Mouse (Mus musculus) lung, postnatal 0 days (tissue): Measurements from ENCODE around the gene Baiap2l1. TPM values are rescaled to one million over a fixed set of nuclear protein-coding genes. Genes with fewer than 3 reads are reported as not detected.

Source experiments
- ATAC-seq: fragments of 200-750 bp; cut with Nextera tagmentation; 2 replicates; pipeline ENCODE4 v1.8.0; 2017; ENCODE audit warnings: moderate library complexity
- DNase-seq: peaks from one replicate; pipeline ENCODE4 v3.0.0-alpha.2; 2016; ENCODE audit warnings: low spot score
- H3K27ac ChIP-seq: fragments of 300-500 bp; sonication (generic); 2 replicates; pipeline ENCODE4 v1.5.1; 2014; ENCODE audit warnings: antibody characterized with exemption, mild to moderate bottlenecking, low read length, mixed read lengths
- H3K27me3 ChIP-seq: fragments of 300-500 bp; sonication (generic); replicated peaks from 2 replicates; pipeline ENCODE4 v1.6.1; 2014; ENCODE audit warnings: low read length, mixed read lengths; ENCODE audit not compliant: insufficient read depth
- H3K36me3 ChIP-seq: fragments of 300-500 bp; sonication (generic); 2 replicates; pipeline ENCODE4 v1.6.1; 2014; ENCODE audit warnings: low read length, mixed read lengths; ENCODE audit not compliant: insufficient read depth
- H3K4me1 ChIP-seq: fragments of 300-500 bp; sonication (generic); 2 replicates; pipeline ENCODE4 v1.6.1; 2014; ENCODE audit warnings: antibody characterized with exemption, low read depth, low read length, mixed read lengths; ENCODE audit not compliant: insufficient read depth
- H3K4me2 ChIP-seq: fragments of 300-500 bp; sonication (generic); replicated peaks from 2 replicates; pipeline ENCODE4 v1.6.1; 2014; ENCODE audit warnings: low read depth, mild to moderate bottlenecking, low read length, moderate library complexity, mixed read lengths
- H3K4me3 ChIP-seq: fragments of 300-500 bp; sonication (generic); 2 replicates; pipeline ENCODE4 v1.5.1; 2014; ENCODE audit warnings: low read depth, low read length
- H3K9ac ChIP-seq: fragments of 300-500 bp; sonication (generic); replicated peaks from 2 replicates; pipeline ENCODE4 v1.6.1; 2014; ENCODE audit warnings: low read depth, mild to moderate bottlenecking
- H3K9me3 ChIP-seq: fragments of 300-500 bp; sonication (generic); 2 replicates; pipeline ENCODE4 v1.6.1; 2016; ENCODE audit warnings: low read length, mixed read lengths
- CTCF ChIP-seq: IDR thresholded peaks from 2 replicates; pipeline ENCODE4 v1.5.1; 2016; ENCODE audit warnings: antibody characterized with exemption, mild to moderate bottlenecking
- EP300 ChIP-seq: IDR thresholded peaks from 2 replicates; pipeline ENCODE4 v1.6.1; 2016; ENCODE audit warnings: antibody characterized with exemption, mild to moderate bottlenecking, control low read depth
- WGBS: fragments of 180-500 bp; shearing (Covaris S2); extraction: QIAGEN DNeasy Blood & Tissue Kit; methylation state at CpG from one replicate; pipeline ENCODE4 v1.1.7; 2014; 5-methylcytosine and 5-hydroxymethylcytosine counted together
- polyA plus RNA-seq: library from polyadenylated mRNA; unstranded; fragments of >200 nt; fragmentation: Nextera tagmentation; extraction: Ambion mirVana; gene quantifications from 2 replicates; pipeline ENCODE4 v1.2.1, GENCODE M21; 2015

Baiap2l1 gene
- polyA plus RNA-seq, 1 experiment from 2014 or later, result 18.3 TPM

DNA sequence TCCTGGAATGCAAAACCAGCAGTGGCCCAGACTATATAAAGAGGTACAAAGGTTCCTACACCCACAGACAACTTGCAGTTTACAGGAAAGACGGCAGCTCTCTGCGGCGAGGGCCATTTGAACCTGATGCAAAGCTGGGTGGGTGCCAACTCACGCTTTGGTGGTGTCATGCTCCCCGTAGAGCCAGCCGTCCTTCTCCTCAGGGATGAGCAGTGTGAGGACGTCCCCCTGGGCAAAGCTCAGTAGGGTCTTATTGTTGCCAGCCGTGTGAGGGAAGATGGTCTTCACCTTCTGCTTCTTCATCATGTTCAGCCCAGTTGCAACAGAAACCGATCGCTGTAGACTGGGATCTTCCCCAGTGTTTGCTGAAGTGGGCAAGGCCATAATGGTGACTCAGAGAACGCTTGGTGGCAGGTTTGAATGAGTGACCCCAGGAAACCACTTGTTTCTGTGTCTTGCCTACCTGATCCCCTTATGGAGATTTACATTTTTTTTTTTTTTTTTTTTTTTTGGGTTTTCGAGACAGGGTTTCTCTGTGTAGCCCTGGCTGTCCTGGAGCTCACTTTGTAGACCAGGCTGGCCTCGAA, 79.4 kb downstream of the Baiap2l1 start:
- H3K9me3 ChIP-seq, result no peaks in the 10 kb centered on the region
- H3K36me3 ChIP-seq, result peaks cover 5% of the 10 kb centered on the region; the same call in 1 of the 2 replicates
- H3K27ac ChIP-seq, result no peak overlapping the region
- H3K4me3 ChIP-seq, result no peak overlapping the region
- TF ChIP-seq CTCF (no peak), EP300 (no peak)
- ATAC-seq (no peak), DNase-seq (no peak)
- 76% methylated on average over 11 of the region's 13 CpGs for WGBS
- no peaks in the 10 kb centered on the region for H3K4me1 ChIP-seq
- H3K27me3 ChIP-seq, result no peaks in the 10 kb centered on the region
- H3K9ac ChIP-seq, result no peak overlapping the region
- no peak overlapping the region for H3K4me2 ChIP-seq

DNA sequence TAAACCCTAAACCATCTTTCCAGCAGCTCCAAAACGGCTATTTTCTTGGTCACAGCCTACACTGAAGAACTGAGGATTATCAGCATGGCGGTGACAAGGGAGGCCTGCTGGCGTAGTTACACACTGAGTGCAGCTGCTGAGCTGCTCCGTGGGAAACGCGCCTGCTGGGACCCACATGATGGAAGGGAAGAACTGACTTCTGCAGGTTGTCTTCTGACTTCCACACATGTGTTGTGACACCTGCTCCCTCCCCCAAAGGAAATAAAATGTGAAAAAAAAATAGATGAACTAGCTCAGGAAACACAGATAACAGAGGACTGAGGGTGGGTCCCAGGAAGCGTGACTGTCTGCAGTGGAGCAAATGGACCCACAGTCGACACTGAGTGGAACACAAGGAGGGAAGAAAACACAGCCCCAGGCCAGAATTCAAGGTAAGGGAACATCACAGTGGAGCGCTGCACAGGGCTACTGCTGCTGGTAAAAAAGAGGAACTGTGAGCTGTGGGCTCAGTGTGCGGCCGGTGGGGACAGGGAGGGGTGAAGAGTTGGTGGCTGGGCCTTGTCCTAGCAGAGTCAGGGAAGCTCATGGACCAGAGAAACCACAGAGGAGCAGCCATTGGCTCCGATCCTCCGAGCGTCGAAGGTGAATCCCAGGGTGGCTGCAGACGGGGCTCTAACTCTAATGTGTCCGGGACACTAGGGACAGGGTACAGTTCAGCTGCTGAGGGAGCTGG, 80.8 kb downstream of the Baiap2l1 start:
- Histone ChIP-seq H3K36me3 (peaks cover 5% of the 10 kb centered on the region; the same call in 1 of the 2 replicates), H3K27ac (no peak overlapping the region), H3K4me1 (no peaks in the 10 kb centered on the region), H3K27me3 (no peaks in the 10 kb centered on the region), H3K9ac (no peak overlapping the region), H3K4me3 (no peak overlapping the region), H3K9me3 (no peaks in the 10 kb centered on the region), H3K4me2 (no peak overlapping the region)
- ATAC-seq (no peak), DNase-seq (no peak)
- WGBS, result 83% methylated on average over 17 of the region's 17 CpGs
- TF ChIP-seq CTCF (no peak), EP300 (no peak)

DNA sequence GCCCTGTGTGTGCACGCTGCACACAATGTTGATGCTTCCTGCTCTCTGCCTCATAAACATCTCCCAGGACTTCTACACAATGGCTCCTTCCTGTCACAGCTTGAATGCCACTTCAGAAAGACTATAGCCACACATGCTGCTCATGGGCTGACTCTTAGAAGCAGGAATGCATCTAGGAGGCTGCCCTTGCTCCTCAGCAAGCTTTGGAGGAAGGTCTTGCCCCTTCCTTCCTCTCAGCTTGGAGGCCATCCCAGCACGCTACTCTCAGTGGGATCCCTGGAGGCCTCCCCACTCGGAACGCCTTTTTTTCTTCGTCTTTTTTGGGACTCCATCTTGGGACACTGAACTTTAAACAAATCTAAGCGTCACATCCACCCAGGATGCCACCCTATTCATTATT, 83.0 kb downstream of the Baiap2l1 start:
- Histone ChIP-seq H3K4me1 (no peaks in the 10 kb centered on the region), H3K27ac (peak overlapping the region; percentile 28; the same call in 1 of the 2 replicates), H3K9ac (no peak overlapping the region), H3K27me3 (no peaks in the 10 kb centered on the region), H3K4me3 (no peak overlapping the region), H3K9me3 (no peaks in the 10 kb centered on the region), H3K36me3 (peaks cover 5% of the 10 kb centered on the region; the same call in 1 of the 2 replicates), H3K4me2 (no peak overlapping the region)
- ATAC-seq, result peak; percentile 69
- TF ChIP-seq EP300, result peak; percentile 52; the same call in 1 of the 2 replicates
- no peak for TF ChIP-seq CTCF
- 44% methylated on average over 6 of the region's 6 CpGs for WGBS
- DNase-seq, result peak; percentile 37

DNA sequence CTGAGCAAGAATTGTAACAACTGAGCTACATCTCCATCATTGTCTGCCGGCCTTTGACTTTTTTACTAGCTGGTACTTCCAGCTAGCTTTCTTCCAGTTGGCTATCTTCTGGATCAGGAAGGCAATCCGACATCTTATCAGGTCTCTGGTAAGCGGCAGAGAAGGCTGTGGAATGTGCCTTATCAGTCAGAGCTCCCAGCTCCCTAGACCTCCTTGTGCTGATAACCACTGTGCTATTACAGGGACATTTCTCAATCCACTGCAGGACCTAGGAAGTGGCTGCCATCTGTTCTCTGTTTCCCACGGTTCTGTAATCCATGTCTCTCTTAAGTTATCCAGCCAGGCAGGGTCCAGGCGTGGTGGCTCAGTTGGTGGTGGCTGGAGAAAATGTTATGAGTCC, 86.1 kb downstream of the Baiap2l1 start:
- ATAC-seq, result no peak
- DNase-seq, result peak; percentile 41
- Histone ChIP-seq H3K4me1 (no peaks in the 10 kb centered on the region), H3K4me3 (no peak overlapping the region), H3K27me3 (no peaks in the 10 kb centered on the region), H3K9me3 (no peaks in the 10 kb centered on the region), H3K9ac (no peak overlapping the region), H3K4me2 (no peak overlapping the region), H3K27ac (no peak overlapping the region), H3K36me3 (peaks cover 3% of the 10 kb centered on the region; the same call in 1 of the 2 replicates)
- 25% methylated on average over 5 of the region's 5 CpGs for WGBS
- no peak for TF ChIP-seq EP300
- TF ChIP-seq CTCF, result no peak

DNA sequence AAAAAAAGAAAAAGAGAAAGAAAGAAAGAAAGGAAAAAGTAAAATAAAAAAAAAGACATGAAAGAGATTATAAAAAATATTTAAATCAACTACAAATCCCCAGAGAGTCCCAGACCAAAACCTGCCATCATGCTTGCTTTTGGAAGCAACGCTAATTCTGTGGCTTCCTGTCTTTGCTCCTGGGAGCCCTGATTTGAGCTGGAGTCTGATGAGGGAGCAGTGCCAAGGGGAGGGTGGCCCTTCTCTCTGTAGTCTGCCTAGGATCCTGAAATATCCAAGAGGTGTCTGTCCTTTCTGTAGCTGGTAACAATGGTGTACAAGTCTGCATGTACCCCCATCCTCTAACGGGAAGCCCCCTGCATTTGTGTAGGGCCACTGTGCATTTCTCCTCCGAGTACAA, 86.8 kb downstream of the Baiap2l1 start:
- no peaks in the 10 kb centered on the region for H3K27me3 ChIP-seq
- DNase-seq, result no peak
- H3K4me3 ChIP-seq, result no peak overlapping the region
- no peak overlapping the region for H3K4me2 ChIP-seq
- no peak overlapping the region for H3K27ac ChIP-seq
- no peak overlapping the region for H3K9ac ChIP-seq
- no peaks in the 10 kb centered on the region for H3K4me1 ChIP-seq
- 63% methylated on average over 3 of the region's 3 CpGs for WGBS
- ATAC-seq, result no peak
- H3K9me3 ChIP-seq, result no peaks in the 10 kb centered on the region
- TF ChIP-seq EP300 (no peak), CTCF (no peak)
- peaks cover 9% of the 10 kb centered on the region; the same call in 1 of the 2 replicates for H3K36me3 ChIP-seq

DNA sequence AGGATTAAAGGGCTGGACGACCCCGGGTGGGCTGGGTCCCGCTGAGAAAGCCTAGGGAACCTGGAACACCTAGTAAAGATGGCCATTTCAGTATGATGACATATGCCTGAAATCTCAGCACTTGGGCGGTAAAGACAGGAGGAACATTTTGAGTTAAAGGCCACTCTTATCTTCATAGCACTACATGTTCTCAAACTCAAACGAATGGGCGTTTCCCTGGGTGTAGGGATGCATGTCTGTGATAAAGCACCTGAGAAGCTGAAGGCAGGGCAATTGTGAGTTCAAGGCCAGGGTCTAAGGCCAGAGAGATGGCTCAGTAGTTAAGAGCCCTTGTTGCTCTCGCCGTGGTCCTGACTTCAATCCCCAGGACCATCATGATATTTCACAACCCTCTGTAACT, 87.5 kb downstream of the Baiap2l1 start:
- no peak overlapping the region for H3K4me3 ChIP-seq
- H3K27ac ChIP-seq, result no peak overlapping the region
- ATAC-seq (no peak), DNase-seq (no peak)
- no peak overlapping the region for H3K9ac ChIP-seq
- TF ChIP-seq CTCF (no peak), EP300 (no peak)
- H3K9me3 ChIP-seq, result no peaks in the 10 kb centered on the region
- H3K36me3 ChIP-seq, result peaks cover 9% of the 10 kb centered on the region; the same call in 1 of the 2 replicates
- no peaks in the 10 kb centered on the region for H3K4me1 ChIP-seq
- H3K27me3 ChIP-seq, result no peaks in the 10 kb centered on the region
- 84% methylated on average over 8 of the region's 8 CpGs for WGBS
- H3K4me2 ChIP-seq, result no peak overlapping the region
